27 mouse cellular contexts compared by ENCODE assay signal in genomic region chr3:136106452-136106851, GRCm38 (mm10).
"Had no signal": no experiment of that assay in that cellular context is flagged by ENCODE, and none has a peak within 500 bp of the region (broad histone marks: within the 10 kb centered on the region; RNA-seq: fewer than 3 reads in every experiment).

No protein-coding gene starts in this region.

- H3K4me1 ChIP-seq: heart, embryonic 13.5 days; heart, embryonic 15.5 days; hindbrain, embryonic 13.5 days; hindbrain, embryonic 15.5 days; kidney, embryonic 15.5 days; limb, embryonic 13.5 days; limb, embryonic 15.5 days; liver, embryonic 12.5 days had no signal

- H3K27ac ChIP-seq: heart, adult 2 months; heart, embryonic 13.5 days; heart, embryonic 15.5 days; hindbrain, embryonic 13.5 days; hindbrain, embryonic 15.5 days; hindbrain, postnatal 0 days; kidney, embryonic 15.5 days; kidney, postnatal 0 days; limb, embryonic 13.5 days; limb, embryonic 15.5 days; liver, embryonic 12.5 days; liver, embryonic 14.5 days had no signal

- H3K4me3 ChIP-seq: heart, adult 2 months; heart, embryonic 13.5 days; heart, embryonic 15.5 days; hindbrain, embryonic 13.5 days; hindbrain, embryonic 15.5 days; kidney, embryonic 15.5 days; limb, embryonic 13.5 days; limb, embryonic 15.5 days; liver, embryonic 12.5 days had no signal

- H3K4me2 ChIP-seq: heart, embryonic 11.5 days; heart, embryonic 13.5 days; heart, embryonic 15.5 days; hindbrain, embryonic 13.5 days; hindbrain, embryonic 15.5 days; kidney, embryonic 15.5 days; limb, embryonic 13.5 days; limb, embryonic 15.5 days; liver, embryonic 12.5 days had no signal

- H3K9me3 ChIP-seq: heart, embryonic 13.5 days; heart, embryonic 15.5 days; hindbrain, embryonic 13.5 days; hindbrain, embryonic 15.5 days; kidney, embryonic 15.5 days; limb, embryonic 13.5 days; limb, embryonic 15.5 days; liver, embryonic 12.5 days had no signal

- ATAC-seq: hindbrain, postnatal 0 days; intestine, embryonic 16.5 days; liver, embryonic 12.5 days had no signal

- H3K27me3 ChIP-seq: heart, embryonic 13.5 days; heart, embryonic 15.5 days; hindbrain, embryonic 13.5 days; hindbrain, embryonic 15.5 days; kidney, embryonic 15.5 days; limb, embryonic 13.5 days; limb, embryonic 15.5 days; liver, embryonic 12.5 days had no signal

- H3K36me3 ChIP-seq: heart, embryonic 13.5 days; heart, embryonic 15.5 days; hindbrain, embryonic 13.5 days; hindbrain, embryonic 15.5 days; kidney, embryonic 15.5 days; limb, embryonic 13.5 days; limb, embryonic 15.5 days; liver, embryonic 12.5 days had no signal

- H3K9ac ChIP-seq: heart, embryonic 13.5 days; heart, embryonic 15.5 days; hindbrain, embryonic 13.5 days; hindbrain, embryonic 15.5 days; kidney, embryonic 15.5 days; limb, embryonic 13.5 days; limb, embryonic 15.5 days; liver, embryonic 12.5 days; liver, embryonic 14.5 days had no signal

- DNase-seq: gastrocnemius, postnatal 14 days; gastrocnemius, postnatal 36 days; heart, adult 11 months; heart, adult 2 months; heart, postnatal 14 days; heart, postnatal 36 days; kidney, adult 11 months; kidney, adult 2 months; kidney, adult 9 months; kidney, postnatal 14 days; kidney, postnatal 36 days; layer of hippocampus, adult 9-11 months; layer of hippocampus, postnatal 36 days; left cerebral cortex, postnatal 4 days had no signal
